Mouse (Mus musculus): ENCODE data around the gene Gm10139. TPM values are rescaled to one million over a fixed set of nuclear protein-coding genes. Genes with fewer than 3 reads are reported as not detected.
"Not testable (repeated sequence)": the region's sequence is repeated elsewhere in the genome, so short reads cannot be mapped to it uniquely, and the experiment has no call there.

Gene Gm10139
- not detected in 2 replicates for polyA plus RNA-seq (2012; ENCODE audit: insufficient read depth, insufficient read length, low replicate concordance, missing spikeins)

- WGBS, result 50% methylated on average over 1 of the region's 3 CpGs
- not testable (repeated sequence) for H3K4me3 ChIP-seq (ENCODE audit: insufficient read depth, low read depth, low read length); H3K4me1 ChIP-seq (ENCODE audit: control insufficient read depth, insufficient read depth, low read length)
Measured at GRCm38 (mm10) chr13:65512378-65512777, at the start of gene Gm10139. Gene Gm10139 (plus strand): TSS chr13:65512678.

GRCm38 (mm10) chr13:65557636-65558035 is 45.2 kb downstream of the Gm10139 start:
- 82% methylated on average over 4 of the region's 4 CpGs for WGBS
- not testable (repeated sequence) for H3K4me3 ChIP-seq (ENCODE audit: insufficient read depth, low read depth, low read length); H3K4me1 ChIP-seq (ENCODE audit: control insufficient read depth, insufficient read depth, low read length); H3K27ac ChIP-seq (ENCODE audit: insufficient read depth, low read depth, low read length)

More at GRCm38 (mm10) chr13:65512378-65512777, at the start of gene Gm10139:
- not testable (repeated sequence) for H3K27ac ChIP-seq (ENCODE audit: insufficient read depth, low read depth, low read length)

Other genes starting within 250 kb of the Gm10139 start
- not detected in 2 replicates for gene Zfp369, start 233.9 kb upstream of the Gm10139 start, polyA plus RNA-seq (2012; ENCODE audit: insufficient read depth, insufficient read length, low replicate concordance, missing spikeins)

All from olfactory bulb, adult 2 months (tissue).